Mouse (Mus musculus) forebrain, embryonic 16.5 days (tissue): Measurements from ENCODE around the gene Irf7. TPM values are rescaled to one million over a fixed set of nuclear protein-coding genes. Genes with fewer than 3 reads are reported as not detected.

ENCODE experiments used
- ATAC-seq: fragments of 200-750 bp; cut with Nextera tagmentation; 2 replicates; pipeline ENCODE4 v1.8.0; 2017; ENCODE audit warnings: mild to moderate bottlenecking, moderate library complexity
- H3K27ac ChIP-seq: fragments of 300-500 bp; sonication (generic); 2 replicates; pipeline ENCODE4 v1.5.1; 2014; ENCODE audit warnings: low read length, control low read depth
- H3K27me3 ChIP-seq: fragments of 300-500 bp; sonication (generic); replicated peaks from 2 replicates; pipeline ENCODE4 v1.6.1; 2014; ENCODE audit warnings: low read length; ENCODE audit not compliant: control insufficient read depth, insufficient read depth
- H3K36me3 ChIP-seq: fragments of 300-500 bp; sonication (generic); 2 replicates; pipeline ENCODE4 v1.6.1; 2014; ENCODE audit not compliant: control insufficient read depth, insufficient read depth
- H3K4me1 ChIP-seq: fragments of 300-500 bp; sonication (generic); replicated peaks from 2 replicates; pipeline ENCODE4 v1.6.1; 2014; ENCODE audit warnings: low read length; ENCODE audit not compliant: control insufficient read depth, insufficient read depth
- H3K4me2 ChIP-seq: fragments of 300-500 bp; sonication (generic); 2 replicates; pipeline ENCODE4 v1.6.1; 2014; ENCODE audit warnings: mild to moderate bottlenecking, low read length, control low read depth
- H3K4me3 ChIP-seq: fragments of 300-500 bp; sonication (generic); replicated peaks from 2 replicates; pipeline ENCODE4 v1.5.1; 2014; ENCODE audit warnings: mild to moderate bottlenecking, low read length, control low read depth
- H3K9ac ChIP-seq: fragments of 300-500 bp; sonication (generic); replicated peaks from 2 replicates; pipeline ENCODE4 v1.6.1; 2014; ENCODE audit warnings: low read depth, low read length, control low read depth
- H3K9me3 ChIP-seq: fragments of 300-500 bp; sonication (generic); 2 replicates; pipeline ENCODE4 v1.6.1; 2016; ENCODE audit warnings: low read length; ENCODE audit not compliant: control insufficient read depth
- WGBS: fragments of 180-500 bp; shearing (Covaris S2); extraction: QIAGEN DNeasy Blood & Tissue Kit; methylation state at CpG from one replicate; pipeline ENCODE4 v1.1.7; 2014; 5-methylcytosine and 5-hydroxymethylcytosine counted together
- polyA plus RNA-seq: library from polyadenylated mRNA; unstranded; fragments of >200 nt; fragmentation: Nextera tagmentation; extraction: Ambion mirVana; gene quantifications from 2 replicates; pipeline ENCODE4 v1.2.1, GENCODE M21; 2015

Irf7 gene
- polyA plus RNA-seq, 1 experiment from 2014 or later, result 0.76 TPM

- Histone ChIP-seq H3K36me3 (peaks cover 7% of the 10 kb centered on the region; the same call in 1 of the 2 replicates), H3K9me3 (no peaks in the 10 kb centered on the region), H3K27me3 (peaks cover 35% of the 10 kb centered on the region), H3K4me2 (peak overlapping the region; percentile 62), H3K4me1 (peaks cover 20% of the 10 kb centered on the region), H3K9ac (no peak overlapping the region; the same call in 1 of the 2 replicates), H3K27ac (no peak overlapping the region), H3K4me3 (peak overlapping the region; percentile 38; the same call in 1 of the 2 replicates)
- WGBS, result 6% methylated on average over 22 of the region's 22 CpGs
- no peak for ATAC-seq
These were observed 28.2 kb upstream of the Irf7 start for GRCm38 (mm10) chr7:141294479-141294878.

DNA sequence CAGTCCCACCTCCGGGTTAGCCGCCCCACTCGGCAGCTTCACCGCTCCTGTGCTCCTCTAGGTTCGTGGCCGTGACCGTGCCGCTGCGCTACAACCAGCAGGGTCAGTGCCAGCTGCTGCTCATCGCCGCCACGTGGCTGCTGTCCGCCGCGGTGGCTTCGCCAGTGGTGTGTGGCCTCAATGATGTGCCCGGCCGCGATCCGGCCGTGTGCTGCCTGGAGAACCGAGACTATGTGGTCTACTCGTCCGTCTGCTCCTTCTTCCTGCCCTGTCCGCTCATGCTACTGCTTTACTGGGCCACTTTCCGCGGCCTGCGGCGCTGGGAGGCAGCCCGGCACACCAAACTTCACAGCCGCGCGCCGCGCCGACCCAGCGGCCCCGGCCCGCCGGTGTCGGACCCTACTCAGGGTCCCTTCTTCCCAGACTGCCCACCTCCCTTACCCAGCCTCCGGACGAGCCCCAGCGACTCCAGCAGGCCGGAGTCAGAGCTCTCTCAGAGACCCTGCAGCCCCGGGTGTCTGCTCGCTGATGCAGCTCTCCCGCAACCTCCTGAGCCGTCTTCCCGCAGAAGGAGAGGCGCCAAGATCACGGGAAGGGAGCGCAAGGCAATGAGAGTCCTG lies 27.7 kb upstream of the Irf7 start:
- Histone ChIP-seq H3K9ac (peak overlapping the region; percentile 46), H3K9me3 (no peaks in the 10 kb centered on the region), H3K27me3 (peaks cover 35% of the 10 kb centered on the region), H3K36me3 (peaks cover 7% of the 10 kb centered on the region; the same call in 1 of the 2 replicates), H3K4me2 (peak overlapping the region; percentile 62), H3K27ac (no peak overlapping the region), H3K4me1 (peaks cover 20% of the 10 kb centered on the region), H3K4me3 (peak overlapping the region; percentile 38)
- ATAC-seq, result no peak
- WGBS, result 1% methylated on average over 50 of the region's 53 CpGs

GRCm38 (mm10) chr7:141292583-141293388 lies 26.5 kb upstream of the Irf7 start:
- Histone ChIP-seq H3K4me1 (peaks cover 20% of the 10 kb centered on the region), H3K9me3 (no peaks in the 10 kb centered on the region), H3K4me2 (peak overlapping the region; percentile 96), H3K27me3 (peaks cover 35% of the 10 kb centered on the region), H3K36me3 (peaks cover 7% of the 10 kb centered on the region; the same call in 1 of the 2 replicates), H3K4me3 (peak overlapping the region; percentile 58), H3K9ac (peak overlapping the region; percentile 76), H3K27ac (no peak overlapping the region)
- ATAC-seq, result no peak
- WGBS, result 37% methylated on average over 15 of the region's 15 CpGs

GRCm38 (mm10) chr7:141291921-141292582 lies 25.8 kb upstream of the Irf7 start, which contains the start of gene Drd4:
Drd4 (plus strand) TSS chr7:141292006.
- peaks cover 3% of the 10 kb centered on the region; the same call in 1 of the 2 replicates for H3K36me3 ChIP-seq
- 1% methylated on average over 46 of the region's 46 CpGs for WGBS
- H3K4me3 ChIP-seq, result peak within 1 kb of the TSS; percentile 58
- peaks cover 20% of the 10 kb centered on the region for H3K4me1 ChIP-seq
- peaks cover 35% of the 10 kb centered on the region for H3K27me3 ChIP-seq
- H3K9ac ChIP-seq, result peak within 1 kb of the TSS; percentile 76
- H3K4me2 ChIP-seq, result peak within 1 kb of the TSS; percentile 96
- ATAC-seq, result peak; percentile 79
- no peaks in the 10 kb centered on the region for H3K9me3 ChIP-seq
- no peak within 1 kb of the TSS for H3K27ac ChIP-seq

DNA sequence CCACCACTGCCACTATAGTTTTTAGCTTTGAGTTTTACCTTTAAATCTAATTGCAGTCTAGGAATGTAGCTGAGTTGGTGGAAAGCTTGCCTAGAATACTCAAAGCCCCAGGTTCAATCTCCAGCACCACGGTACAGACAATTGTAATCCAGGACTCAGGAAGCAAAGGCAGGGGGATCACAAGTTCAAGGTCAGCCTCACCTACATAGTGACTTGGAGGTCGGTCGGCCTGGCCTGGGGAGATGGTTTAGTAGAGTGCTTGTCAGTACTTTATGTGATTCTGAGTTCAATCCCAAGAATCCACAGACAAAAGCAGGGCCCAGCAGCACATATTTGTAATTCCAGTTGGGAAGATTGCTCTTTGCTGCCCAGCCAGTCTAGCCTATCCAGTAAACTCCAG lies 21.8 kb upstream of the Irf7 start:
- Histone ChIP-seq H3K4me3 (no peak overlapping the region), H3K27ac (no peak overlapping the region), H3K4me1 (peaks cover 8% of the 10 kb centered on the region), H3K9ac (no peak overlapping the region), H3K27me3 (peaks cover 10% of the 10 kb centered on the region), H3K36me3 (no peaks in the 10 kb centered on the region), H3K9me3 (no peaks in the 10 kb centered on the region), H3K4me2 (no peak overlapping the region)
- no peak for ATAC-seq
- 86% methylated on average over 3 of the region's 3 CpGs for WGBS

GRCm38 (mm10) chr7:141282756-141283155 lies 16.5 kb upstream of the Irf7 start:
- H3K9me3 ChIP-seq, result no peaks in the 10 kb centered on the region

DNA sequence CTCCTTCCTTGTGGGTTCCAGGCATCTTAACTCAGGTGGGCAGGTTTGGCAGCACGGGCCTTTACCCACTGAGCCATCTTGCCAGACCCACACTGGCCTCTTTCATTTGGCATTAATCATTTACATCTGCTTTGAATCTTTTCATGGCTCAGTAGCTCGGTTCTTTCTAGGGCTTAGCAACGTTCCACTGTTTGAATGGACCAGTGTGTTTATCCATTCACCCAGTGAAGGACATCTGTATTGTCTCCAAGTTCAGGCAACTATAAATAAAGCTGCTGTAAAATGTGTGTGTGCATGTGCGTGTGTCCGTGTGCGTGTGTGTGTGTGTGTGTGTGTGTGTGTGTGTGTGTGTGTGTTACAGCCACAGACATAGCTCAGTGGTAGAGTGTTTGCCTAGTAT lies 15.2 kb upstream of the Irf7 start:
- no peaks in the 10 kb centered on the region for H3K9me3 ChIP-seq
- H3K4me3 ChIP-seq, result no peak overlapping the region
- no peak overlapping the region for H3K4me2 ChIP-seq
- H3K4me1 ChIP-seq, result peaks cover 10% of the 10 kb centered on the region
- no peak overlapping the region for H3K27ac ChIP-seq
- H3K9ac ChIP-seq, result no peak overlapping the region
- 28% methylated on average over 6 of the region's 6 CpGs for WGBS
- peak; percentile 69 for ATAC-seq
- H3K27me3 ChIP-seq, result peaks cover 2% of the 10 kb centered on the region; the same call in 1 of the 2 replicates
- no peaks in the 10 kb centered on the region for H3K36me3 ChIP-seq

More at GRCm38 (mm10) chr7:141282756-141283155, 16.5 kb upstream of the Irf7 start:
- no peak for ATAC-seq
- Histone ChIP-seq H3K4me2 (no peak overlapping the region), H3K4me1 (peaks cover 10% of the 10 kb centered on the region), H3K27me3 (peaks cover 2% of the 10 kb centered on the region; the same call in 1 of the 2 replicates), H3K36me3 (no peaks in the 10 kb centered on the region), H3K9ac (no peak overlapping the region), H3K27ac (no peak overlapping the region), H3K4me3 (no peak overlapping the region)
- 86% methylated on average over 4 of the region's 4 CpGs for WGBS

GRCm38 (mm10) chr7:141278766-141279590 lies 12.7 kb upstream of the Irf7 start, which contains the start of gene Sct:
Sct (minus strand) TSS chr7:141279133.
- Histone ChIP-seq H3K36me3 (no peaks in the 10 kb centered on the region), H3K27ac (no peak within 1 kb of the TSS), H3K9ac (peak within 1 kb of the TSS; percentile 59), H3K9me3 (no peaks in the 10 kb centered on the region), H3K4me3 (peak within 1 kb of the TSS; percentile 48), H3K4me1 (peaks cover 10% of the 10 kb centered on the region), H3K4me2 (peak within 1 kb of the TSS; percentile 92), H3K27me3 (peaks cover 2% of the 10 kb centered on the region; the same call in 1 of the 2 replicates)
- WGBS, result 3% methylated on average over 46 of the region's 46 CpGs
- peak; percentile 69 for ATAC-seq
